Mouse (Mus musculus) liver, embryonic 14.5 days (tissue): Measurements from ENCODE around the gene Cgrrf1. TPM values are rescaled to one million over a fixed set of nuclear protein-coding genes. Genes with fewer than 3 reads are reported as not detected.

ENCODE experiments used
- ATAC-seq: fragments of 200-750 bp; cut with Nextera tagmentation; 2 replicates; pipeline ENCODE4 v1.8.0; 2017; ENCODE audit warnings: moderate number of reproducible peaks, mild to moderate bottlenecking, moderate library complexity; ENCODE audit not compliant: insufficient read depth
- DNase-seq, 3 experiments: peaks; one replicate each; pipeline ENCODE4 v3.0.0-alpha.2; 2012 to 2013; ENCODE audit warnings: low read depth in 3 of 3, low spot score in 3 of 3
- H3K27ac ChIP-seq: fragments of 300-500 bp; sonication (generic); 2 replicates; pipeline ENCODE4 v1.5.1; 2014; ENCODE audit warnings: moderate library complexity, mild to moderate bottlenecking, control low read depth, inconsistent platforms
- H3K27me3 ChIP-seq: fragments of 300-500 bp; sonication (generic); 2 replicates; pipeline ENCODE4 v1.6.1; 2014; ENCODE audit warnings: mild to moderate bottlenecking, low read length, moderate library complexity; ENCODE audit not compliant: control insufficient read depth, insufficient read depth
- H3K36me3 ChIP-seq: fragments of 300-500 bp; sonication (generic); replicated peaks from 2 replicates; pipeline ENCODE4 v1.6.1; 2014; ENCODE audit warnings: low read depth; ENCODE audit not compliant: control insufficient read depth, insufficient read depth
- H3K4me1 ChIP-seq, 2 experiments: fragments of 200-500 bp in 1 of 2; fragments of 300-500 bp in 1 of 2; sonication (generic) in 1 of 2; replicated peaks; 2 replicates each; pipeline ENCODE4 v1.6.1; 2012 to 2014; ENCODE audit warnings: antibody characterized with exemption in 1 of 2, inconsistent platforms in 1 of 2, low read length in 1 of 2; ENCODE audit not compliant: control insufficient read depth in 2 of 2, insufficient read depth in 2 of 2
- H3K4me2 ChIP-seq: fragments of 300-500 bp; sonication (generic); 2 replicates; pipeline ENCODE4 v1.6.1; 2014; ENCODE audit warnings: low read depth, mild to moderate bottlenecking, control low read depth, moderate library complexity
- H3K4me3 ChIP-seq, 2 experiments: fragments of 200-500 bp in 1 of 2; fragments of 300-500 bp in 1 of 2; sonication (generic) in 1 of 2; 2 replicates each; pipeline ENCODE4 v1.5.1; 2012 to 2014; ENCODE audit warnings: low read depth in 2 of 2, low read length in 2 of 2, mild to moderate bottlenecking in 2 of 2, control low read depth in 1 of 2, inconsistent platforms in 1 of 2, moderate library complexity in 1 of 2; ENCODE audit not compliant: insufficient read depth in 1 of 2
- H3K9ac ChIP-seq: fragments of 300-500 bp; sonication (generic); replicated peaks from 2 replicates; pipeline ENCODE4 v1.6.1; 2014; ENCODE audit warnings: mild to moderate bottlenecking, control low read depth, moderate library complexity
- H3K9me3 ChIP-seq: fragments of 300-500 bp; sonication (generic); 2 replicates; pipeline ENCODE4 v1.6.1; 2016; ENCODE audit warnings: low read length, mixed read lengths; ENCODE audit not compliant: control insufficient read depth
- CTCF ChIP-seq: IDR thresholded peaks from 2 replicates; pipeline ENCODE4 v1.5.1; 2016; ENCODE audit warnings: antibody characterized with exemption, low read depth, control low read depth
- EP300 ChIP-seq: IDR thresholded peaks from 2 replicates; pipeline ENCODE4 v1.6.1; 2016; ENCODE audit warnings: antibody characterized with exemption, low read depth
- WGBS: fragments of 180-500 bp; shearing (Covaris S2); extraction: QIAGEN DNeasy Blood & Tissue Kit; methylation state at CpG from one replicate; pipeline ENCODE4 v1.1.7; 2014; ENCODE audit not compliant: insufficient replicate concordance; 5-methylcytosine and 5-hydroxymethylcytosine counted together
- polyA plus RNA-seq, 2 experiments: library from polyadenylated mRNA; depleted of rRNA in 1 of 2; stranded (reverse) in 1 of 2; unstranded in 1 of 2; fragments of >200 nt; fragmentation: Nextera tagmentation in 1 of 2; extraction: Ambion mirVana in 1 of 2; gene quantifications; 2 replicates each; pipeline versions ENCODE4 v1.2.1 to v1.2.3; 2012 to 2014

Cgrrf1 gene
- polyA plus RNA-seq, 2 experiments = 9.7 to 24.1 TPM

DNA sequence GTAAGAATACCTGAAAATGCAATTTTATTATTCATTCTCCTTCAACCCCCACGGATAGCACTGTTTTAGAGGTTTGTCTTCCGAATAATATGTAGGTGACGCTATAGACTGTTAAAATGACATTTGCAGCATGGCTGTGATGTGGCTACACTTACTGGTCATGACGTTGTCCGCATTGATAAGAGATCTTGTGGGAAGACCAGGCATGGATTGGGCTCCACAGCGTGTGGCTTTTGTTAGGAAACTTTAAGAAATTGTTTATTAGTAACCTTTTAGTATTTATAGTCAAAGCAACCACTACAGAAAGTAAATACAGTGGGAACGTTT is 53.5 kb downstream of the Cgrrf1 start:
- H3K9me3 ChIP-seq = no peaks in the 10 kb centered on the region
- H3K9ac ChIP-seq = no peak overlapping the region
- H3K4me1 ChIP-seq = 0 out of 4 replicates have a peak, but pooled peaks cover 0 to 2% of the 10 kb centered on the region in 2 experiments
- H3K4me2 ChIP-seq = peak overlapping the region; percentile 60
- H3K4me3 ChIP-seq = no peak overlapping the region
- TF ChIP-seq CTCF = no peak
- no peak for TF ChIP-seq EP300
- no peak for ATAC-seq
- peaks cover 56% of the 10 kb centered on the region for H3K27me3 ChIP-seq
- H3K27ac ChIP-seq = no peak overlapping the region
- DNase-seq = no peak
- no peaks in the 10 kb centered on the region for H3K36me3 ChIP-seq
- WGBS = 4% methylated on average over 7 of the region's 7 CpGs

DNA sequence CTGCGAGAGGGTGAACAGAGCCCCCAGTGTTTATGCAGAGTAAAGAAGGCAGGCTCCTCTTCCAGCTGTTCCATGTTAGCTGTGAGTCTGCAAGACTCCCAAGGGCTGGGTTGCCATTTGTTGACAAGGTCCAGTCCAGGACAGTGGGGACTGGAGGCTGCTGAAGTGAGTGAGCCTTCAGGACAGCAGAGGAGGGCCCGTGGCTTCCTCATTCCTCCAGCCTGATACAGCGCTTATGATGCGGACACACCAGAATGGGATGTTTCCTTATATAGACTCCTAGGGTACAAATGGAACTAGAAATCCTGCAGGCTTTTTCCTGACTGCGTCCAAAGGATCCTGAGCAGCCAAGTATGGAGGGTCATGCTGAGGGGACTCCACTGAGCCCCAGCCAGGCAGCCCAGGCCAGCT is 54.0 kb downstream of the Cgrrf1 start:
- Histone ChIP-seq H3K4me3 (no peak overlapping the region; a peak in 1 of 4 replicates), H3K27ac (no peak overlapping the region), H3K9me3 (no peaks in the 10 kb centered on the region), H3K4me1 (0 out of 4 replicates have a peak, but pooled peaks cover 0 to 2% of the 10 kb centered on the region in 2 experiments), H3K27me3 (peaks cover 53% of the 10 kb centered on the region), H3K4me2 (no peak overlapping the region), H3K9ac (no peak overlapping the region), H3K36me3 (no peaks in the 10 kb centered on the region)
- ATAC-seq (no peak), DNase-seq (no peak)
- WGBS = 20% methylated on average over 5 of the region's 5 CpGs
- TF ChIP-seq EP300 (no peak), CTCF (no peak)

DNA sequence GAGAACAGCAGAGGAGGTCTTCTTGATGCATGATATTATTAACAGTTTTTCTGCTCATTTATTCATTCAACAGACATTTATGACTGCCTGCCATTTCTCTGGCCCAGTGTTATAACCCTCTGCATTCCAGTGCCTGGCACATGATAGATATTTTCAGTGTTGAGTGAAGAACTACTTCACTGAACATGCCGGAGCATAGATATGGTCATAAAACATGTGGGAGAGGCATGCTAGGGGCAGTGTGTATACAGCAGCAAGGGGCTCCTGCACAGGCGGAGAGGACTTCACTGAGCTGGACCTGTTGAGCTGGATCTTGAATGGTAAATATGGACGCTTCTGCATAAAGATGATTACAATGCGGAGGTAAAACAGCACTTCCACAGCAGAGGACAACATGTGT is 57.2 kb downstream of the Cgrrf1 start:
- Histone ChIP-seq H3K27ac (no peak overlapping the region), H3K36me3 (no peaks in the 10 kb centered on the region), H3K9me3 (no peaks in the 10 kb centered on the region), H3K4me3 (no peak overlapping the region), H3K4me1 (no peaks in the 10 kb centered on the region), H3K4me2 (no peak overlapping the region), H3K9ac (no peak overlapping the region), H3K27me3 (peaks cover 22% of the 10 kb centered on the region)
- no peak for DNase-seq
- no peak for TF ChIP-seq EP300
- TF ChIP-seq CTCF = no peak
- 74% methylated on average over 4 of the region's 4 CpGs for WGBS
- ATAC-seq = no peak

DNA sequence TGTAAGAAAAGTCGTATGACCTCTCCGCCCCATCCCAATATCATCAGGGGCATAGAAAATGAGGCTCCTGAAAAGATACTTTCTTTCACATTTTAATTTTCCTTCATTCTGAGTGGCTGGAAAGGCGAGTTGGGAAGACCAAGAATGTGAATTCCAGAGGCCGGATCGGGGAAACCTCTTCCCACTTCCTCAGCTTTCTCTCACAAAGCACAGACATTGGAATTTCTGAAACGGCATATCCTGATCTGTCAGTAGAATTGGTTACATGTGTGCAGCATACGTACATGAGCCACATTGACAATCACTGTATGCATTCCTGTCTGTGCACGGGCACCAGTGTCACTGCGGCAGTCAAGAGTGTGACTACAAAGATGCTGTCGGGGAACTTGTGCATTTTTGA is 62.0 kb downstream of the Cgrrf1 start:
- Histone ChIP-seq H3K27ac (no peak overlapping the region), H3K4me2 (no peak overlapping the region), H3K9me3 (no peaks in the 10 kb centered on the region), H3K36me3 (no peaks in the 10 kb centered on the region), H3K4me3 (no peak overlapping the region), H3K9ac (no peak overlapping the region), H3K27me3 (no peaks in the 10 kb centered on the region), H3K4me1 (no peaks in the 10 kb centered on the region)
- 66% methylated on average over 10 of the region's 10 CpGs for WGBS
- TF ChIP-seq CTCF (no peak), EP300 (no peak)
- no peak for DNase-seq
- ATAC-seq = no peak

DNA sequence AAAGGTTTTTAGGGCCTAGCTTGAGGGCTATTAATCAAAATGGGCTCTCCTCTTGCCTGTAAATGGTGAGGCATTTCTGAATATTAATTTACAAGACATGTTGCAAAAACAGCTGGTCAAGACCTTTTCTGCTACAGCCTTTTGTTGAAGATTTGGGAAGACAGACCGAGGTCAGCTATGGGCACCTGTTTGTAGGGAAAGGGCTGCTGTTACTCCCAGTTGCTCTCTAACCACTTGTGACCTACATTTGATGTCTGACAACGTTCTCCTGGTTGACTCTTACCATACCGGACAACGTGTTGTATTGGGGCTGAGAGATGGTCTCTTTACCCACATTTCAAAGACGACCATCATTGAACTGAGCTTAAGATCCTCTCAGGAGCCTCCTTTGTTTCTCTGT is 66.0 kb downstream of the Cgrrf1 start:
- Histone ChIP-seq H3K9me3 (no peaks in the 10 kb centered on the region), H3K36me3 (no peaks in the 10 kb centered on the region), H3K27ac (no peak overlapping the region), H3K4me2 (no peak overlapping the region), H3K4me3 (no peak overlapping the region), H3K4me1 (no peaks in the 10 kb centered on the region), H3K9ac (no peak overlapping the region), H3K27me3 (no peaks in the 10 kb centered on the region)
- WGBS = 60% methylated on average over 5 of the region's 5 CpGs
- no peak for ATAC-seq
- no peak for DNase-seq
- TF ChIP-seq EP300 (no peak), CTCF (no peak)
